Comparison of ENCODE assay signal across 19 mouse cellular contexts in the genomic region with DNA sequence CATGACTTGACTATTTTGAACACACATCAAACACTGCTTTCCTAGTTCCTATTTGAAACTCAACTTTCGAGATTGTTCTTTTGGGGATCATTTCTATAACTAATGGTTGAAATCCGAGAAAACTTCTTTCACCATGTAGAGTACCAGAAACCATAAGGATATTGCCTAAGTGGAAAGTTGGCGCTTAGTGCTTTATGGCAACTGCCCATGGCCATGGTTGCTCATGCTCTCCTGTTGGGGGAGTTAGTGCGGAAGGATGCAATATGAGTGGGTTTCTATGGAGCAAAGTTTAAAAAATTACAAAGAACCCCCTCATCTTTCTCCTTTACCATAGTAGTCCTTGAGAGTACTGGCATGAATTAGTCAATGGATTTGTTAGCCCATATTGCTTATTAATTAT.
DNase-seq lines count a peak whose midpoint lies in the region; ATAC-seq lines count a peak whose summit lies in the region.
"Had no signal": no experiment of that assay in that cellular context is flagged by ENCODE, and none has a peak within 500 bp of the region (broad histone marks: within the 10 kb centered on the region; RNA-seq: fewer than 3 reads in every experiment).

No protein-coding gene starts in this region.

- H3K36me3 ChIP-seq in midbrain, embryonic 11.5 days (ENCODE audit: control insufficient read depth, insufficient read depth, low read length), result no peaks in the 10 kb centered on the region
- H3K36me3 ChIP-seq in midbrain, embryonic 13.5 days, result no peaks in the 10 kb centered on the region
- H3K36me3 ChIP-seq: G1E had no signal

- H3K27ac ChIP-seq in midbrain, embryonic 11.5 days (ENCODE audit: low read depth, low read length), result no peak overlapping the region
- no peak overlapping the region for H3K27ac ChIP-seq in midbrain, embryonic 13.5 days

- no peaks in the 10 kb centered on the region for H3K9me3 ChIP-seq in midbrain, embryonic 11.5 days (ENCODE audit: control insufficient read depth, low read length)
- H3K9me3 ChIP-seq in midbrain, embryonic 13.5 days, result no peaks in the 10 kb centered on the region

- H3K9ac ChIP-seq in midbrain, embryonic 11.5 days (ENCODE audit: low read length), result no peak overlapping the region
- H3K9ac ChIP-seq in midbrain, embryonic 13.5 days (replicated peaks), result no peak overlapping the region

- no peak for ATAC-seq in midbrain, embryonic 11.5 days (ENCODE audit: low FRiP score)
- ATAC-seq in midbrain, embryonic 13.5 days, result no peak
- ATAC-seq: activated CD4-positive, CD25-positive, alpha-beta regulatory T cell, adult 4 months; CD4-positive, CD25-positive, alpha-beta regulatory T cell, adult 4 months; Patski had no signal

- DNase-seq in heart, adult 11 months, result peak; percentile 57
- no peak for DNase-seq in heart, adult 9 months (ENCODE audit: low spot score in 2 of 2)
- peak; percentile 61 for DNase-seq in midbrain, embryonic 11.5 days (ENCODE audit: low spot score, missing footprints)
- DNase-seq: adrenal gland, adult 2 months; adrenal gland, adult 8-10 months; adrenal gland, postnatal 10 days; adrenal gland, postnatal 14 days; adrenal gland, postnatal 25 days; adrenal gland, postnatal 36 days; B cell, adult 2 months; cerebellum, adult 11 months; cerebellum, adult 11-12 months; cerebellum, adult 18-20 months had no signal

- no peak overlapping the region for H3K4me3 ChIP-seq in midbrain, embryonic 11.5 days (ENCODE audit: low read depth, low read length)
- H3K4me3 ChIP-seq in midbrain, embryonic 13.5 days (replicated peaks), result no peak overlapping the region

- no peak overlapping the region for H3K4me2 ChIP-seq in midbrain, embryonic 11.5 days
- no peak overlapping the region for H3K4me2 ChIP-seq in midbrain, embryonic 13.5 days (replicated peaks)

- no peaks in the 10 kb centered on the region for H3K4me1 ChIP-seq in midbrain, embryonic 11.5 days (ENCODE audit: control insufficient read depth, insufficient read depth, low read length)
- H3K4me1 ChIP-seq in midbrain, embryonic 13.5 days (replicated peaks), result peaks cover 7% of the 10 kb centered on the region

- no peaks in the 10 kb centered on the region for H3K27me3 ChIP-seq in midbrain, embryonic 11.5 days (ENCODE audit: control insufficient read depth, insufficient read depth, low read length)
- no peaks in the 10 kb centered on the region for H3K27me3 ChIP-seq in midbrain, embryonic 13.5 days
- H3K27me3 ChIP-seq: CH12.LX, Patski had no signal

- 91% methylated on average over 4 of the region's 4 CpGs for WGBS in midbrain, embryonic 11.5 days
- 93% methylated on average over 4 of the region's 4 CpGs for WGBS in midbrain, embryonic 13.5 days

Comparison
In these comparisons a context has a peak if more than half of its experiments do, and no peak if none do; other contexts are left out.
1. DNase-seq: peak in heart, adult 11 months (single experiment) and midbrain, embryonic 11.5 days (single experiment); none in heart, adult 9 months (0 of 2).